Mouse (Mus musculus): ENCODE results near the gene Aadacl4.
"Not testable (repeated sequence)": the region's sequence is repeated elsewhere in the genome, so short reads cannot be mapped to it uniquely, and the experiment has no call there.

Gene Aadacl4

DNA sequence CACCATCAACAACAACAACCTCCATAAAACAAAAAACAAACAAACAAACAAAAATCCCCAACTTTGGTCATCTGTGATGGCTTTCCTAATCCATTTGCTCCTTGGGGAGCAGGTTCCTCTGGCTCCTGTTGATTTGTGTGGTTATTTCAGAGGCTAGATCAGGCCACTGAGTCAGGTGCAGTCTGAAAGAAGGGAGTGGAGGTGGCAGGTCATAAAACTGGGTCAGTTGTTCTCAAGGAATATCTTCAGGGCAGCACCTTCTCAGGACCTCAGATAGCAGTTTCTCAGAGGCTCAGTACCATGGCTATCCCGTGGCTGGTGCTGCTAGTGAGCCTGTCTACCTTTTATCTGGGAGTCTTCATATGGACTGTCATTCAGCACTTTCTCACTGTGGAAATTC, at the start of gene Aadacl4:
Aadacl4 (plus strand) TSS at position 301 of the 400 bp plus-strand sequence.
- DNase-seq (ENCODE audit: low spot score in 2 of 2) = no peak

- no peak for DNase-seq (ENCODE audit: low spot score in 2 of 2)
Observed at GRCm38 (mm10) chr4:144565034-144565433, 48.5 kb upstream of the Aadacl4 start, which contains the start of gene Gm13124. TSS of gene Gm13124 (minus strand) at chr4:144565134.

- no peak for DNase-seq (ENCODE audit: low spot score in 2 of 2)
Observed at GRCm38 (mm10) chr4:144567752-144568151, 45.8 kb upstream of the Aadacl4 start.

GRCm38 (mm10) chr4:144586207-144586606, 27.3 kb upstream of the Aadacl4 start:
- not testable (repeated sequence) for DNase-seq (ENCODE audit: low spot score in 2 of 2)

DNA sequence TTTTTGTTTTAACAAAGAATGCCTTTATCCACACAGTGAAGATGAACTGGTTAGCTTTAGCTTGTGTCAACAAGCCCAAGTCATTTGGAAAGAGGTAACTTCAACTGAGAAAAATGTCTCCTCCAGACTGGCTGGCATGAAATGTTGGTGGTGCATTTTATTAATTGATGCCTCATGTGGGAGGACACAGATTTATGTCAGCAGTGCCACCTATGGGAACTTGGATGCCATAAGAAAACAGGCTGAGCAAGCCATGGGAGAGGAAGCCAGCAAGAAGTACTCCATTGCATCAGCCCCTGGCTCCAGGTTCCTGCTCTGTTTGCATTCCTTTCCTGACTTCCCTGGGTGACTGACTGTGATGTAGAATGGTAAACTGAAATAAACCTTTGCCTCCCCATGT, 20.7 kb upstream of the Aadacl4 start:
- no peak for DNase-seq (ENCODE audit: low spot score in 2 of 2)

DNA sequence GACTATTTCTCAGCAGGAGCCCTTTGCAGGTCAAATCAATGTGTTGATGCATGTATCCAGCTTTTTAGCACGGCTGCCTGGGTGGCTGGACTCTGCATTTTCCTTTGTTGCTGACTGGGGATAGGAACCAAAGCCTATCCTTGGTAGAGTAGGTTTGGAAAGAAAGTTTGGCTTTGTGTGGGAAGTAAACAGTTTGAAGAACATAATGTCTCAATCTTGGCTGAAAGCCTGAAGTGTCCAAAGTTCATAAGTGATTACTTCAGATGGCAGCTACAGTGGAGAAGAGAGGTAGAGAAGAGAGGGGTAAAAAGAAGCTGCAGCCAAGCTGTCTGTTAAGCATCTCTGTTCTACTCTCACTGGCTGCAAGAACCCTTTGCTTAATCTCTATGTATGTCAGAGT, 1.1 kb downstream of the Aadacl4 start:
- DNase-seq (ENCODE audit: low spot score in 2 of 2) = no peak

DNA sequence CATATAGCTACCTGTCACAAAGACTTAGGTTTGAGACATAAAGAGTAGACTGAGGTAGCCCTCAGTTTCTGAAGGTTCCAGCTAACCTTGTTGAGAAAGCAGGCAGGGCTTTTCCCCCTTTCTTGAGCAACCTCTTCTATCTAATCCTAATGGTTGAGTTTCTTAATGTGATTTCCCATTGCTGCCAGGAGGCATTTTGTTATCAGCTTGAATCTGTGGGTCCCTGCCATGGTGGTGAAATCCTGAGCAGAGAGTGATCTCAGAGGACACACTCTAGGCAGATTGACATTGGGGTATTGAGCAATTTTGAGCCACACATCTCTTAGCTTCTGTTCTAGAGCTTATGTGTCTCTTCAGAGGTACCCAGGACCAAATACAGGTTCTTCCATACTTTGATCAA, 24.8 kb downstream of the Aadacl4 start:
- DNase-seq (ENCODE audit: low spot score in 2 of 2) = no peak

Data from right cerebral cortex, postnatal 36 days (tissue).